Mouse (Mus musculus) embryonic fibroblast, embryonic 13.5 days (primary cell): ENCODE results near the gene Nfkb1. TPM values are rescaled to one million over a fixed set of nuclear protein-coding genes. Genes with fewer than 3 reads are reported as not detected.

Source experiments
- H3K27ac ChIP-seq: 2 replicates; pipeline ENCODE4 v1.5.1; 2012; ENCODE audit warnings: low read length, control low read depth, inconsistent platforms; ENCODE audit not compliant: insufficient read depth
- H3K4me1 ChIP-seq: 2 replicates; pipeline ENCODE4 v1.6.1; 2011; ENCODE audit warnings: low read length; ENCODE audit not compliant: control insufficient read depth, insufficient read depth
- H3K4me3 ChIP-seq: 2 replicates; pipeline ENCODE4 v1.5.1; 2011; ENCODE audit warnings: mild to moderate bottlenecking, control low read depth, low read length; ENCODE audit not compliant: insufficient read depth
- CTCF ChIP-seq: IDR thresholded peaks from 2 replicates; pipeline ENCODE4 v1.5.1; 2011; ENCODE audit warnings: mild to moderate bottlenecking, control low read depth, low read length, moderate library complexity, borderline replicate concordance; ENCODE audit not compliant: insufficient read depth
- POLR2A ChIP-seq: IDR thresholded peaks from 2 replicates; pipeline ENCODE4 v1.6.1; 2011; ENCODE audit warnings: low read depth, mild to moderate bottlenecking, control low read depth, low read length, moderate library complexity
- polyA plus RNA-seq: library from polyadenylated mRNA; stranded (reverse); fragments of >200 nt; gene quantifications from 2 replicates; pipeline ENCODE4 v1.2.4, GENCODE M21; 2011; ENCODE audit warnings: low read depth; ENCODE audit not compliant: missing spikeins, insufficient read length

Gene Nfkb1
- polyA plus RNA-seq, 1 experiment, result 54.8 TPM

DNA sequence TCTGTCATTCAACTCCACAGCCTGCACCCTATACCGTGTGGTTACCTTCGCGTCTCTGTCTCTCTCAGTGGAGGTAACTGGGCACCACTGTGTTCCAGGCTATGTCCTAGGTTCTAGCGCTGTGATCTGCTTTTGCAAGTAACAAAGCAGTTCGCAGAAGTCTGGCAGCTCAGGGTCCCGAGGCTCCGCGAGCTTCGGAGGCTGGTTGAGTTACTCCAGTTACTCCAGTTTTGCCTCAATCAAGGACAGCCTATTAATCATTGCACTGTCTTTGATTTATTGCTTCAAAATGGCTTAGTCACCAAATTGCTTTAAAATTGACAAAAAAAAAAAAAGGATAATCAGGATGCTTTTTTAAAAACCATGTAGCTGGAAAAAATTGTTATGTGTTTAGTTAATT is 126.6 kb downstream of the Nfkb1 start:
- H3K4me1 ChIP-seq, result no peaks in the 10 kb centered on the region
- H3K4me3 ChIP-seq, result no peak overlapping the region
- TF ChIP-seq CTCF (no peak), POLR2A (no peak)
- no peak overlapping the region for H3K27ac ChIP-seq

DNA sequence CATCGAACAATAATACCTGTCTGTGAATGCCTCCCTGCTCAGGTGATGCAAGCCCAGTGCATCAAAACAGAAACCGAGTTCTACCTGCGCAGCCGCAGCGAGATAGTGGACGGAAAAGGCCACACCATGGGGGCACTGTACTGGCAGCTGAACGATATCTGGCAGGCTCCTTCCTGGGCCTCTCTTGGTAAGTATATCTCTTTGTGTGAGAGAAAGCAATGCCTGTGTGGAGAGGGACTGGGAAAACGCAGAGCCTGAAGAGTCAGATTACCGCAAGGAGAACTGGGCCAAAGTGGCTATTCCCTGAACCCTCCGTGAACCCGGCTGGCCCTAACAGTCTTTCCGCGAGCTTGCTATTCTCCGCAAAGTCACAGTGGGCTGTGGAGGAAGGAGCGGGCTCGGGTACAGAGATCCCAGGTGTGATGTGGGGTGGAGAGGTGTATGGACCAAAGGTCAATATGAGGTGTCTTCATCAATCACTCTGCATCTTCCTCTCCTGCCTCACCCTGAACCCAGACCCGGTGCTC is 128.1 kb downstream of the Nfkb1 start:
- H3K4me3 ChIP-seq, result no peak overlapping the region
- H3K27ac ChIP-seq, result no peak overlapping the region
- H3K4me1 ChIP-seq, result no peaks in the 10 kb centered on the region
- TF ChIP-seq POLR2A, result no peak

DNA sequence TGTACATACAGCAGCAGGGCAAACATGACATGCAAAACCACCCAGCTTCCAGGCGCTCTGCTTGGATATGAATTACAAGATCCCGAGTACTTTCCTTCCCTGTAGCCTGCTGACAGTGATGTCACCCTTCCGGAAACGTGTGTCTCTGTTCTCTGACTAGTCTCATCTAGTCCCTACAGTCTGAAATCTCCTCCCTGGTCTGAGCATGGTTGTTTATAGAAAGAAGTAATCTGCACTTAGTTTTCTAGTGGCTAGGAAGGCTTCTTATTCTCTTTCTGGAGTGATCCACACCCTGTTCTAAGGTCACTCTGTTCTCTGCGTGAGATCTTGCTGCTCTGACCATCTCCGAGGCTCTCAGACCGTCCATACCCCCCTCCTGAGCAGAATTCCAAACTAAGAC is 129.3 kb downstream of the Nfkb1 start:
- H3K4me3 ChIP-seq, result no peak overlapping the region
- no peaks in the 10 kb centered on the region for H3K4me1 ChIP-seq
- H3K27ac ChIP-seq, result no peak overlapping the region
- TF ChIP-seq CTCF, result no peak
- no peak for TF ChIP-seq POLR2A

DNA sequence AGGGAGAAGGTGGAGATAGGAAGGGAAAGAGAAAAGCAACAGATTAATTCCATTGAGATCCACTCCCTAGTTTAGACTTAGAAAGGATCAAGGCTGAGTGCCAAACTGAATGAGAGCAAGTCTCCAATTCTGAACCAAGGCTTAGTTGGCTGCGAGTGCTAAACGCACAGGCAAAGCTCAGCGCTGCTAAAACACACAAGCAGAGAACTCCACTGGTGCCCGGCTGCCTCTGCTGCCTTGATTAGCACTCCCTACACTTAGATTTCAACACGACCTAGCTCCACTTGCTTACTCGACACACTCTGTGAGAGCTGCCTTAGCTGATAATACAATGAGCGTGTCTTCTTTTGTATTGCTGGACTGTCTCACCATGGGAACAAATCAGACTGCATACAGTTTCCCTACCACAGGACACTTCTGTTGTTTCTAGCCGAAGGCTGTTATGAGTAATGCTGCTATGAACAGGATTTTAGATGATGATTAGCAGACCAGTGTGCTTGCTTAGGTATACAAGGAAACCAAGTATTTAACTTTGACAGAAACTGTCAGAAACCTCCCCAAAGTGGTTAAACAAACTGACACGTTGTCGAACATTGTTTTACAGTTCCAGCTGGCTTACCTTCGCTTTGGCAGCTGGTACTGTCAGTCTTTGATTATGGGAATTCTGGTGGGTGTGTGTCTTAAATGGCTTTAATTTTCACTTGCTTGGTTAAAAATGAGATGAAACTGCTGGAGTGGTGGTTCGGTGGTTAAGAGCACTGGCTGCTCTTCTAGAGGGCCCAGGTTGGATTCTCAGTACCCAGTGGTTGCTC is 134.3 kb downstream of the Nfkb1 start:
- no peak overlapping the region for H3K4me3 ChIP-seq
- no peak overlapping the region for H3K27ac ChIP-seq
- H3K4me1 ChIP-seq, result no peaks in the 10 kb centered on the region
- TF ChIP-seq CTCF (no peak), POLR2A (no peak)

DNA sequence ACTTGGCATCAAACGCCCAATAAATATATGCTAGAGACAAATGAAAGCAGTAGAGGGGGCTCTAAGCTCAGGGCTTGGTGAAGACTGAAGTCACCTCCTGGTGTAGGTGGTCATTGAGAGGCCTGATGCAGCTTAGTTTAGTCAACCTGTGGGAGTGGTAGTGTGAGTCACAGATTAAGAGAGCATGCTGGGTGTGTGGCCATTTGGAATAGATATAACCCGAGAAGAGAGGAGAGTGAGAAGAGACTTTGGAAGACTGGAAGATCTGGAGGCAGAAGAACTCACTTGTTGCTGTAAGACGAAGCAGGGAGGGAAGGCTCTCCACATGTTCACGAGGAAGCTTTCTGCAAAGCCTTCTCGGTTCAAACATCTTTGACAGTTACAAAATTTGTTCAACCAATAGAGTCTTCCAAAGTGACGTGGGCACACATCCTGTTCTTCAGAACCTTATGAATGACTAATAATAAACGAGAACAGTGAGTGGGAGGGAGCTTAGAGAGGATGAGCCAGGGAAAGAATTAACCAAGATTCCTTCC is 135.2 kb downstream of the Nfkb1 start:
- TF ChIP-seq CTCF, result no peak
- no peak for TF ChIP-seq POLR2A
- Histone ChIP-seq H3K4me3 (no peak overlapping the region), H3K4me1 (no peaks in the 10 kb centered on the region), H3K27ac (no peak overlapping the region)

DNA sequence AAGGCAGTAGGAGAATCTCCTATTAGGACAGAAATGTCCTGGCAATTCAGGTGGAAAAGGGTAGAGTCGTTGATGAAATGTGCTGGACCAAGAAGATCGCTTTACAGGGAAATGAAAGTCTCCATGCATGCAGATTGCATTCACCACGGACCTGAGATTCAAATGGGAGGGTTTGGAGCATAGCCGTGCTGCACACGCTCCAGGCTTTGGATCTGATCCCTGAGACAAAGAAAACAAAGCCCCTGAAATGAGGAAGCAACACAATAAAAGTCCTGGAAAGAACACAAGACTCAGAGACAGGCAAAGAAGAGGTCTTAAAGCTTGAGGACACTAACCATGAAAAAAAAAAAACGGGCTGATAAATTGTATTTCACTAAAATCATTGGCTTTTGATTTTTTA is 136.2 kb downstream of the Nfkb1 start:
- Histone ChIP-seq H3K4me1 (no peaks in the 10 kb centered on the region), H3K4me3 (no peak overlapping the region), H3K27ac (no peak overlapping the region)
- TF ChIP-seq CTCF, result no peak
- TF ChIP-seq POLR2A, result no peak

DNA sequence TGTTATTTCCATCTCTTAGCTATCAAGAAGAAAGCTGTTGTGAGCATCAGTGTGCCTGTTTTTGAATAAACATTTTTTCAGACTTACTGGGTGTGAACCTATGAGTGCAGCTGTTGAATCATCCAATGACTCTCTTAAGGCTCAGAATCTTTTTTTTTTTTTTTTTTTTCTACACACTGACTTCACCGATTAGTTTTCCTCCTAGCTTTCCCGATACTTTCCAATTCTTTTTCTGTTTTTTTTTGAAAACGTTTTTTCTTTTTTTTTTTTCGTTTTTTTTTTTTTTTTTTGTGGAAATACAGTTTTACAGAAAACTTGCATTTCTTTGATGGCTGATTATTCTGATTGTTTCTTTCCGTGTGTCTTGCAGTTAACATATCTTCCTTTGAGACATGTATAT is 138.5 kb downstream of the Nfkb1 start:
- Histone ChIP-seq H3K4me1 (no peaks in the 10 kb centered on the region), H3K27ac (no peak overlapping the region), H3K4me3 (no peak overlapping the region)
- TF ChIP-seq POLR2A (no peak), CTCF (no peak)

DNA sequence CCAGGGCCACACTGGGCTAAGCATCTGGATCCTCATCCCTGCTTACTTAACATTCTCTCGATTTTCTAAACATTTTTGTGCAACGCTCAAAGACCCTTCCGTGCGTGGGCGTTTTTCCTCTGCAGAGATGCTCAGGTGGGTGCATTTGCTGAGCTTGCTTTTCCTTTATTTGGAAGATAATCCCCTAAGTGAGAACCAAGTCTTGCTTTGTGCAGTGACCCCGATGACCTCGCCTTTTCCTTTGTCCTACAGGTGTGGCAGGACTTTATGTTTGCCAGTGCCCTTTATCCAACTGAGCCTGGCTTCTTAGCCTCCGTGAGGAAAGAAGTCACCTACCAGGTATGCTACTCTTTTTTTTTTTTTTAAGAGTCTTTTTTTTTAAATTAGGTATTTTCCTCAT is 144.0 kb downstream of the Nfkb1 start:
- Histone ChIP-seq H3K4me3 (no peak overlapping the region), H3K4me1 (no peaks in the 10 kb centered on the region), H3K27ac (no peak overlapping the region)
- TF ChIP-seq CTCF, result no peak
- TF ChIP-seq POLR2A, result no peak

DNA sequence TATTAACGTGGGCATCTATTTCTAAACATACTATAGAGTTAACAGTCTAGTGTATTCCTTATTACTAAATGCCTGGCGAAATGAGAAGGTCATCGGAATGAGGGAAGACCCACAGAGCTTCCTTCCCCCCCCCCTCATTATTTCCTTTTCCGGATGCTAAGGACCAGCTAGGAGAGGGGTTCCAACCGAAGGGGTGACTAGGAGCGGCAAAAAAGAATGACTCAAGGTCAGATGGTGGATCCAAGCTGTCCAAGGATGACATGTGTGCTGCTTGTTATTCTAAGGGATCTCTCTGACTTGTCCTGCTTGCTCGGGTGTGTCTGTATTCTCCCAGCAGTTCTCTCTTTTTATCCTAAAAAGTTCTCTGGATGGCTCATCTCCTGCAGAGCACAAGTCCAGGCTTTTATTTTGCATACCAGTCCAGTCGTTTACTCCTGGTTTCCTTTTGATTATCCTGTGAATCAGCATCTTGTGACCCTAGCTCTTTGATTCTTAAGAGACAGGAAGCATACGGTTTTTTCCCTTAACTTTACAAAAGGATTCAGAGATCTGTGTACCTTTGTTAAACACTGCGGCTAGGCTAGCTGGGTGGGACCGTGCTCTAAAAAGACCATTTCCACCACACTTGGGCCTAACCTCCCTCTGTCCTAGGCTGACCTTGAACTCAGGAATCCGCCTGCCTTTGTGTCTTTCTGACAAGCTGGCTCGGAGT is 145.0 kb downstream of the Nfkb1 start:
- H3K27ac ChIP-seq, result no peak overlapping the region
- H3K4me1 ChIP-seq, result no peaks in the 10 kb centered on the region
- no peak overlapping the region for H3K4me3 ChIP-seq
- no peak for TF ChIP-seq POLR2A
- no peak for TF ChIP-seq CTCF

Other genes with a start within 250 kb of the Nfkb1 start
- gene Manba, start 205.9 kb downstream of the Nfkb1 start, polyA plus RNA-seq, result 12.9 and 21.7 TPM in 2 replicates
- gene Slc39a8, start 133.7 kb upstream of the Nfkb1 start, polyA plus RNA-seq, result 4.1 and 5.4 TPM in 2 replicates